Mouse (Mus musculus) olfactory bulb, adult 2 months (tissue): ENCODE measurements around the gene Polh. TPM values are rescaled to one million over a fixed set of nuclear protein-coding genes. Genes with fewer than 3 reads are reported as not detected.

Experiments
- H3K27ac ChIP-seq: fragments of 200-500 bp; 2 replicates; pipeline ENCODE4 v1.5.1; 2012; ENCODE audit warnings: low read depth, low read length; ENCODE audit not compliant: insufficient read depth
- H3K4me1 ChIP-seq: fragments of 200-500 bp; 2 replicates; pipeline ENCODE4 v1.6.1; 2012; ENCODE audit warnings: low read length; ENCODE audit not compliant: control insufficient read depth, insufficient read depth
- H3K4me3 ChIP-seq: fragments of 200-500 bp; 2 replicates; pipeline ENCODE4 v1.5.1; 2012; ENCODE audit warnings: mild to moderate bottlenecking, low read depth, low read length, moderate library complexity; ENCODE audit not compliant: insufficient read depth
- CTCF ChIP-seq: fragments of 200-500 bp; IDR thresholded peaks from 2 replicates; pipeline ENCODE4 v1.5.1; 2012; ENCODE audit warnings: low read depth, mild to moderate bottlenecking, low read length, moderate library complexity; ENCODE audit not compliant: insufficient read depth
- POLR2A ChIP-seq: fragments of 200-500 bp; IDR thresholded peaks from 2 replicates; pipeline ENCODE4 v1.6.1; 2012; ENCODE audit warnings: mild to moderate bottlenecking, low read depth, low read length, moderate library complexity; ENCODE audit not compliant: insufficient read depth
- WGBS: fragments of 180-500 bp; shearing (Covaris S2); methylation state at CpG from one replicate; pipeline ENCODE4 v1.1.7; 2018; 5-methylcytosine and 5-hydroxymethylcytosine counted together
- polyA plus RNA-seq: library from polyadenylated mRNA; stranded (reverse); fragments of >200 nt; gene quantifications from 2 replicates; pipeline ENCODE4 v1.2.4, GENCODE M21; 2012; ENCODE audit warnings: low replicate concordance; ENCODE audit not compliant: missing spikeins, insufficient read depth, insufficient read length

Polh gene
- polyA plus RNA-seq, 1 experiment, result not detected

- H3K4me3 ChIP-seq, result no peak overlapping the region
- 90% methylated on average over 15 of the region's 15 CpGs for WGBS
- H3K4me1 ChIP-seq, result no peaks in the 10 kb centered on the region
- TF ChIP-seq POLR2A (no peak), CTCF (no peak)
- H3K27ac ChIP-seq, result no peak overlapping the region
These were observed 37.2 kb upstream of the Polh start for GRCm38 (mm10) chr17:46239516-46240114.

- H3K4me3 ChIP-seq, result no peak overlapping the region
- no peak for TF ChIP-seq POLR2A
- no peak for TF ChIP-seq CTCF
- H3K27ac ChIP-seq, result no peak overlapping the region
- 63% methylated on average over 5 of the region's 5 CpGs for WGBS
- H3K4me1 ChIP-seq, result no peaks in the 10 kb centered on the region
These were observed 35.0 kb upstream of the Polh start for GRCm38 (mm10) chr17:46237480-46237879.

DNA sequence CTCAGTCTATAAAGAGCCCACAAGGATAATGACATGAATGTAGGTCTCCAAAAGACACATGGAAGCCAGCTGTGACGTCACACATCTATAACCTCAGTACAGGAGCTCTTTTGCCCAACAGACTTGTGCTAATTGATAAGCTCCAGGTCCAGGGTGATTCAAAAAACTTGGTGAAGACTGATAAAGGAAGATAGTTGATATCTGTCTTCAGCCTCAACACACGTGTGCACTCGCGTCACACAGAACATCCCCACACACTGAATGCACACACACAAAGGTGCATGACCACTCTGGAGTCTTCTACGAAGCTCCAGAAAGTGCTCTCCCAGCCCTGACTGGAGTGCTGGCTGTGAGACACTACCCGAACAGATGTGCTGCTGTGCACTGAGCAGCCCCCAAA, 34.6 kb upstream of the Polh start:
- H3K4me1 ChIP-seq, result no peaks in the 10 kb centered on the region
- no peak overlapping the region for H3K4me3 ChIP-seq
- WGBS, result 89% methylated on average over 6 of the region's 6 CpGs
- TF ChIP-seq CTCF (no peak), POLR2A (no peak)
- H3K27ac ChIP-seq, result no peak overlapping the region

DNA sequence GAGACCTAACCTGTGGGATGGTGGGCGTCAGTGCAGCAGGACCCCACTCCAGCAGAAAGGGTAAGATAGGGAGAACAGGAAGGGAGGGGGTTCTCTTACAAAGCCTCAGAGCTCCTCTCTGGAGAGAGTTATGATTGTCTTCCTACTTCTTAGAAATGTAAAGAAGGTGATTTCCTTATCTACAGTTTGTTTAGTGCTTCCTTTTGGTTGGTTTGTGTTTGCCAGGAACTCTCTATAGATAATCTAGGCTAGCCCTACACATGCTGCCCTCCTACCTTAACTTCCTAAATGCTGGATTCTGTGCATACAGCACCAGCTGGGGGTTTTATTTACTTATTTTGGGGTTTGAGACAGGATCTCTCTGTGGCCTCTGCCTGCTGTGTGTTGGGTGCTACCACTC, 33.6 kb upstream of the Polh start:
- TF ChIP-seq CTCF, result no peak
- TF ChIP-seq POLR2A, result no peak
- Histone ChIP-seq H3K4me1 (no peaks in the 10 kb centered on the region), H3K4me3 (no peak overlapping the region), H3K27ac (no peak overlapping the region)
- 89% methylated on average over 1 of the region's 1 CpGs for WGBS

- Histone ChIP-seq H3K4me3 (no peak overlapping the region), H3K4me1 (no peaks in the 10 kb centered on the region), H3K27ac (no peak overlapping the region)
- TF ChIP-seq POLR2A, result no peak
- no peak for TF ChIP-seq CTCF
- 86% methylated on average over 7 of the region's 7 CpGs for WGBS
These were observed 25.1 kb upstream of the Polh start for GRCm38 (mm10) chr17:46227576-46227975.

DNA sequence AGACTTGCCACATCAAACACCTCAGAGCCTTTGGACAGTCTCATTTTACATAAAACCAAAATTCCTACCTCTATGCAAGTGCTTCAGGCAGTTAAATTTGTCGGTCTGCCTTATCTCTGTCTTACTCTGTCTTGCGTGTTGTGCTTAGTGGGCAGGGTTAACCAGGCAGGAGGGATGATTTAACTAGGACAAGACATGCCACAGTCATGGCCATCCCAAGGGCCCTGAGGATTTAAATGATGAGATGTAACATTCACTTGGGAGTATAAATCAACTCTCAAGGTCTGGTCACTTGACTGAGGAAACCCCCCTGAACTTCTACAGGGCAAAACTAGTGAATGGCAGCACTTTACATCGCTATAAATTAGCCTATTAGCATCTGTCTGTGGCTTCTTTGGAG, 19.2 kb upstream of the Polh start:
- Histone ChIP-seq H3K4me3 (no peak overlapping the region), H3K4me1 (no peaks in the 10 kb centered on the region), H3K27ac (no peak overlapping the region)
- 94% methylated on average over 3 of the region's 3 CpGs for WGBS
- TF ChIP-seq CTCF, result no peak
- no peak for TF ChIP-seq POLR2A

DNA sequence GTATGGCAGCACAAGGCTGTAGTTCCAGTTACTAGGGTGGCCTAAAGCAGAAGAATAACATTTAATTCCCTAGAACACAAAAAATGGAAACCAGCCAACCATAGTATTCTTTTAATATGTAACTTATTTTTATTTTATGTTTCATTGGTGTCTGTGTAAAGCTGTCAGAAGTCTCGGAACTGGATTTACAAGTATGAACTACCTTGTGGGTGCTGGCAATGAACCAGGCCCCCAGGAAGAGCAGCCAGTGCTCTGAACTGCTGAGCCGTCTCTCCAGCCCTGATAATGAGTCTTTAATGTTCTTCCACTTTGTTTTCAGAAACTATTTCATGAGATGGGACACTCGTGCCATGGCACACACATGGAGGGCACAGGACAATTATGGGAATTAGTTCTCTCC, 8.1 kb upstream of the Polh start:
- H3K4me1 ChIP-seq, result no peaks in the 10 kb centered on the region
- no peak overlapping the region for H3K27ac ChIP-seq
- WGBS, result 83% methylated on average over 3 of the region's 3 CpGs
- H3K4me3 ChIP-seq, result no peak overlapping the region
- TF ChIP-seq CTCF (no peak), POLR2A (no peak)

DNA sequence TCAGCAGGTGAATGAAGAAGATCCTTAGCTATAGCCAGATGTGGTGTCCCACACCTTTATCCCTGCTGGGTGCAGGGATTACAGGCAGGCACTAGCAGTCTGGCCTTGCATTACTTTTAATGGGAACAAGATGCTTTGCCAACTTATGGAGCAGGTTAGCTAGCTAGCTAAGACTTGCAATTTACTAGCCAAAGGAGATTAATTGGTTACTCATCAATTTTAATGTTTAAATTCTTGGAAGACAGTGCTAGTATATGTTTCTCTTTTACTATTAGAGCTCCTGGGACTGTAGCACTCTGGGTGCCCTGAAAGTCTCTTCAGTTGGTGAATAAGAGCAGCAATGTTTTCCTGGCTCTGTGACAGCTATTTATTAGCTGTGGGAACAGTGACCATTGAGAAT, 4.2 kb upstream of the Polh start:
- TF ChIP-seq POLR2A (no peak), CTCF (no peak)
- no peak overlapping the region for H3K4me3 ChIP-seq

GRCm38 (mm10) chr17:46203078-46203477, 633 bp upstream of the Polh start:
- WGBS, result 2% methylated on average over 20 of the region's 20 CpGs
- Histone ChIP-seq H3K4me3 (peak overlapping the region; percentile 80), H3K4me1 (peaks cover 4% of the 10 kb centered on the region; the same call in 1 of the 2 replicates), H3K27ac (no peak overlapping the region)
- TF ChIP-seq POLR2A (no peak), CTCF (no peak)

More for the DNA sequence above, 4.2 kb upstream of the Polh start:
- peaks cover 2% of the 10 kb centered on the region; the same call in 1 of the 2 replicates for H3K4me1 ChIP-seq
- H3K27ac ChIP-seq, result no peak overlapping the region

- Histone ChIP-seq H3K4me1 (peaks cover 4% of the 10 kb centered on the region; the same call in 1 of the 2 replicates), H3K27ac (no peak overlapping the region), H3K4me3 (no peak overlapping the region)
- TF ChIP-seq POLR2A (no peak), CTCF (no peak)
- WGBS, result 30% methylated on average over 6 of the region's 6 CpGs
These were observed 1.3 kb downstream of the Polh start for GRCm38 (mm10) chr17:46201151-46201550.
